Mouse (Mus musculus) limb, embryonic 11.5 days (tissue): ENCODE measurements around the gene Ccdc91. TPM values are rescaled to one million over a fixed set of nuclear protein-coding genes. Genes with fewer than 3 reads are reported as not detected.

Experiments used
- ATAC-seq: fragments of 200-750 bp; cut with Nextera tagmentation; 2 replicates; pipeline ENCODE4 v1.8.0; 2017; ENCODE audit warnings: low read depth; ENCODE audit not compliant: insufficient number of reproducible peaks, low FRiP score, low TSS enrichment
- DNase-seq: peaks from one replicate; pipeline ENCODE4 v3.0.0-alpha.2; 2015; ENCODE audit warnings: low spot score
- H3K27ac ChIP-seq: fragments of 300-500 bp; sonication (generic); replicated peaks from 2 replicates; pipeline ENCODE4 v1.5.1; 2014; ENCODE audit warnings: low read depth, mild to moderate bottlenecking, low read length
- H3K27me3 ChIP-seq: fragments of 300-500 bp; sonication (generic); 2 replicates; pipeline ENCODE4 v1.6.1; 2014; ENCODE audit warnings: mild to moderate bottlenecking, low read length, mixed read lengths; ENCODE audit not compliant: control insufficient read depth, insufficient read depth
- H3K36me3 ChIP-seq: fragments of 300-500 bp; sonication (generic); 2 replicates; pipeline ENCODE4 v1.6.1; 2014; ENCODE audit warnings: mild to moderate bottlenecking, low read length, moderate library complexity, mixed read lengths; ENCODE audit not compliant: control insufficient read depth, insufficient read depth
- H3K4me1 ChIP-seq: fragments of 300-500 bp; sonication (generic); 2 replicates; pipeline ENCODE4 v1.6.1; 2014; ENCODE audit warnings: low read length, mixed read lengths; ENCODE audit not compliant: control insufficient read depth, insufficient read depth
- H3K4me2 ChIP-seq: fragments of 300-500 bp; sonication (generic); 2 replicates; pipeline ENCODE4 v1.6.1; 2014; ENCODE audit warnings: low read depth, mild to moderate bottlenecking, moderate library complexity; ENCODE audit not compliant: severe bottlenecking
- H3K4me3 ChIP-seq: fragments of 300-500 bp; sonication (generic); 2 replicates; pipeline ENCODE4 v1.5.1; 2014; ENCODE audit warnings: low read depth, low read length
- H3K9ac ChIP-seq: fragments of 300-500 bp; sonication (generic); 2 replicates; pipeline ENCODE4 v1.6.1; 2014; ENCODE audit warnings: mild to moderate bottlenecking, low read length
- H3K9me3 ChIP-seq: fragments of 300-500 bp; sonication (generic); 2 replicates; pipeline ENCODE4 v1.6.1; 2016; ENCODE audit warnings: low read length; ENCODE audit not compliant: control insufficient read depth
- WGBS: fragments of 180-500 bp; shearing (Covaris S2); extraction: QIAGEN DNeasy Blood & Tissue Kit; methylation state at CpG from one replicate; pipeline ENCODE4 v1.1.7; 2014; 5-methylcytosine and 5-hydroxymethylcytosine counted together
- polyA plus RNA-seq: library from polyadenylated mRNA; unstranded; fragments of >200 nt; fragmentation: Nextera tagmentation; extraction: Ambion mirVana; gene quantifications from 2 replicates; pipeline ENCODE4 v1.2.1, GENCODE M21; 2014

Gene Ccdc91
- polyA plus RNA-seq, 1 experiment from 2014 or later: 26.9 TPM

DNA sequence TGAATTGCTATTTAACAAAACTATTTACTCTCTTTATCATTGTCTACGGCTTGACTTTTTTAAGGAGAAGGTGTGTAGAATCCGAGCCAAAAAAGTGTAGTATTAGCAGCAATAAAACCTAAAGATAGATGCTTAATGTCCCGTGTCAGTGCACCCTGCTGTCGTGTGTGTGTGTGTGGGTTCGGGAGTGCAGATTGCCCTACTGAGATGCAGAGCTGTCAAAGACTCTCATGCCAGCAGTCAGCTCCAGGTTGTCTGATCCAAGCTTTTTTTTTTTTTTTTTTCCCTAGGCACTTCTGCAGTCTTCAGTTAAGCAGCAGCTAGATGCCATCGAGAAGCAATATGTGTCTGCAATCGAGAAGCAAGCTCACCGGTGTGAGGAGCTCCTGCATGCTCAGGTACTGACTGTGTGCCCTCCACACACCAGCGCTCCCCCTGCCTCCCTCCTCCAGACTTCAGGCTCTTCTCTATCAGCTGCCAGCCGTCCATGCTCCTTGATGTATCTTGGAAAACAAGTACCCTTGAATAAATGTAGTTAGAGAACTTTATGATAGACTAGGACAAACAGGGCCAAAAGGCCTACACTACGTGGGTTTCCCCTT lies 99.7 kb downstream of the Ccdc91 start:
- DNase-seq (no peak), ATAC-seq (no peak)
- no peak overlapping the region for H3K4me2 ChIP-seq
- H3K4me1 ChIP-seq: no peaks in the 10 kb centered on the region
- no peak overlapping the region for H3K27ac ChIP-seq
- H3K9me3 ChIP-seq: no peaks in the 10 kb centered on the region
- H3K36me3 ChIP-seq: no peaks in the 10 kb centered on the region
- H3K27me3 ChIP-seq: no peaks in the 10 kb centered on the region
- no peak overlapping the region for H3K9ac ChIP-seq
- no peak overlapping the region for H3K4me3 ChIP-seq
- 59% methylated on average over 11 of the region's 11 CpGs for WGBS

DNA sequence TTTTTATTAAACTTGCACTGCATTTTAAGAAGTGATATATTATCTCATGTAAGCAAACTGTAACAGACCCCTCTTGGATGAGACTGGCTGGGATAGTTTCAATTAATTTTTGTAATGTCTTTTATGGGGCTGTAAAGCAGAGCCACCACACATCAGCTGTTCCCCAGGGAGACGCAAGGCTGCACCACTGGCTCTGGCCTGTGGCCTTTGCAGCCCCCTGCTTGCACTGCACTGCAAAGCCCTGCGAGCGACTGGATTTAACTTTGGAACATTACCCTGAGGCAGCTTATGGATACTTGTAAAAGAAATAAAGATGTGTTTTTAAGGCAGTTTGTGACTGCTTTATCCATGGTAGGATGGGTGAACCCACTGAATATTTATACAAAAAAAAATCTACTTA lies 112.0 kb downstream of the Ccdc91 start:
- Histone ChIP-seq H3K9ac (no peak overlapping the region), H3K27ac (no peak overlapping the region), H3K36me3 (no peaks in the 10 kb centered on the region), H3K4me3 (no peak overlapping the region), H3K9me3 (no peaks in the 10 kb centered on the region), H3K4me1 (0 out of 2 replicates have a peak, but pooled peaks cover 2% of the 10 kb centered on the region), H3K27me3 (no peaks in the 10 kb centered on the region), H3K4me2 (no peak overlapping the region)
- DNase-seq: no peak
- 0 out of 2 replicates have a peak, but pooled peaks have one; percentile 55 for ATAC-seq
- WGBS: 34% methylated on average over 3 of the region's 3 CpGs

DNA sequence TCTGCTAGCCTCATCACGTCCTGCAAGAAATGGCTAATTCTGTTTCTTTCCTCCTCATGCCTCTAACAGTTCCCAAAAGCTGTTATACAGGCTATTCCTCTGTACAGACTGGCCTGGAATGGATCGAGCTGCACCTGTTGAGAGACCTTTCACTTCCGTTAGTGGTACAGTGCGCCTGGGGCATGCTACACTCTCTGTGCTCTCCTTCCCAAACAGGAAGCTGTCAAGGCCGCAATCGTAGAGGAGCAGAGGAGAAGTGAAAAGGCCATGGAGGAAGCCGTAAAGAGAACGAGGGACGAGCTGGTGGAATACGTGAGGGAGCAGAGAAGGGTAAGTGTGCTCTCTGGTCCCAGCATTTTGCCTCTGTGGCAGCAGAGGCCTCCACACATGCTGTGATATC lies 131.0 kb downstream of the Ccdc91 start:
- H3K4me1 ChIP-seq: no peaks in the 10 kb centered on the region
- H3K36me3 ChIP-seq: no peaks in the 10 kb centered on the region
- H3K27me3 ChIP-seq: no peaks in the 10 kb centered on the region
- no peak overlapping the region for H3K27ac ChIP-seq
- 68% methylated on average over 10 of the region's 10 CpGs for WGBS
- no peak overlapping the region for H3K4me2 ChIP-seq
- no peaks in the 10 kb centered on the region for H3K9me3 ChIP-seq
- ATAC-seq (no peak), DNase-seq (no peak)
- no peak overlapping the region for H3K4me3 ChIP-seq
- H3K9ac ChIP-seq: no peak overlapping the region

DNA sequence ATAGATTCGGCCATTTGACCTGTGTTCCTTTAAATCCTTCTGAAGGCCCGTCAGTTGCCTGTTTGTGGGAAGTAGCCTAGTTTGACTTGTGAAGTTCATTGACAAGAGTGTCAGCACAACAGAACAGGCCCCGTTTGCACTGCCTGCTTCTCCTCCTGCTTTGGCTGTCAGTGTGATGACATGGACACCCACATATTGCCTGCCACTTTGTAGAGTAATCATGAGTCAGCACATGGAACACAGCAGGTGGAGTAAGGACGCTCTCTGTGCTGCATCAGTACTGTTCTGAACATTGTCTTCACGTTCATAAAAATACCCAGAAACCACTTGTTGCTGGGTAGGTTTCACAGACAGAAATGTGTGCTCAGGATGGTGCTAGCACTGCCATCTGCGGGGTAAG lies 132.0 kb downstream of the Ccdc91 start:
- H3K36me3 ChIP-seq: no peaks in the 10 kb centered on the region
- no peaks in the 10 kb centered on the region for H3K4me1 ChIP-seq
- no peak overlapping the region for H3K4me2 ChIP-seq
- no peak overlapping the region for H3K4me3 ChIP-seq
- 70% methylated on average over 6 of the region's 6 CpGs for WGBS
- H3K9me3 ChIP-seq: no peaks in the 10 kb centered on the region
- ATAC-seq (no peak), DNase-seq (no peak)
- no peak overlapping the region for H3K27ac ChIP-seq
- H3K27me3 ChIP-seq: no peaks in the 10 kb centered on the region
- H3K9ac ChIP-seq: no peak overlapping the region

DNA sequence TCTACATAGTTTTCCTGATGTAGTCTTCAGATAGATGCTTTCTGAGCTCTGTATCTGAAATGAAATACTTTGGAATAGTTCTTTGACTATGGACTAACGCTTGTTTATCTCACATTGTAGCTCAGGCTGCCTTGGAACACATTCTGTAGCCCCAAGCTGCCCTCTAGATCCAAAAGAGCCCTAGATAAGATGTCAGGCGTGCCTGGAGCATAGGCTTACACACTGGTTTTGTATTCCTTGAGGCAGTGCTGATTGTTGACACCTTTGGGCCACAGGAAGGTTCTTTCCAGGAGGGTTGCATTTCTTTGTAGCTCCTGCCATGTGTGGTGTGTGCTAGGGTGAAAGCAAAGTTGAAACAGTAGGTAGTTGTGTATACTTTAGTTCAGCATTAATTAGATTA lies 139.7 kb downstream of the Ccdc91 start:
- Histone ChIP-seq H3K36me3 (no peaks in the 10 kb centered on the region), H3K9ac (no peak overlapping the region), H3K4me2 (no peak overlapping the region), H3K4me1 (no peaks in the 10 kb centered on the region), H3K27me3 (no peaks in the 10 kb centered on the region), H3K9me3 (no peaks in the 10 kb centered on the region), H3K27ac (no peak overlapping the region), H3K4me3 (no peak overlapping the region)
- ATAC-seq (no peak), DNase-seq (no peak)
- 73% methylated on average over 2 of the region's 2 CpGs for WGBS

- Histone ChIP-seq H3K36me3 (no peaks in the 10 kb centered on the region), H3K27me3 (no peaks in the 10 kb centered on the region), H3K4me1 (no peaks in the 10 kb centered on the region), H3K27ac (no peak overlapping the region), H3K9ac (no peak overlapping the region), H3K9me3 (no peaks in the 10 kb centered on the region), H3K4me2 (no peak overlapping the region), H3K4me3 (no peak overlapping the region)
- WGBS: 96% methylated on average over 3 of the region's 3 CpGs
- no peak for ATAC-seq
- no peak for DNase-seq
Observed at GRCm38 (mm10) chr6:147623142-147623541, 147.5 kb downstream of the Ccdc91 start.

DNA sequence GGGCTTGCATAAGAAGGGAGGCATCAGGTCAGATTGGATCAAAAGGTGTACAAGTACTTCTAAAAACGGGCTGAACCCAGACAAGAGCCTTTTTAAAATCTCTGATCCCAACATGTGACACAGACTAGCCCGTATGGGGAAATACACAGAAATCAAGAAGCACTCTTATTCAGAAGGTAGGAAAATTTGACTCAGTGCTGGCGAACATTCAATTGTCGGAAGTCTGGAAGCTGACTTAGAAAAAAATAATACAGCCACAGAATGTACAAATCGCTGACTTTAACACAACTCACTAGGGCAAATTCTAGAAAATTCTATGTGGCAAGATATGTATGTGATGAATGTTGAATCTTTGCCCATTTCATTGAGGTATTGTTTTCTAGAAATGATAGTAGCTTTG lies 160.8 kb downstream of the Ccdc91 start:
- Histone ChIP-seq H3K4me1 (no peaks in the 10 kb centered on the region), H3K36me3 (no peaks in the 10 kb centered on the region), H3K9me3 (no peaks in the 10 kb centered on the region), H3K4me3 (no peak overlapping the region), H3K27me3 (no peaks in the 10 kb centered on the region), H3K9ac (no peak overlapping the region), H3K4me2 (no peak overlapping the region), H3K27ac (no peak overlapping the region)
- ATAC-seq: no peak
- WGBS: 86% methylated on average over 5 of the region's 5 CpGs
- DNase-seq: no peak

DNA sequence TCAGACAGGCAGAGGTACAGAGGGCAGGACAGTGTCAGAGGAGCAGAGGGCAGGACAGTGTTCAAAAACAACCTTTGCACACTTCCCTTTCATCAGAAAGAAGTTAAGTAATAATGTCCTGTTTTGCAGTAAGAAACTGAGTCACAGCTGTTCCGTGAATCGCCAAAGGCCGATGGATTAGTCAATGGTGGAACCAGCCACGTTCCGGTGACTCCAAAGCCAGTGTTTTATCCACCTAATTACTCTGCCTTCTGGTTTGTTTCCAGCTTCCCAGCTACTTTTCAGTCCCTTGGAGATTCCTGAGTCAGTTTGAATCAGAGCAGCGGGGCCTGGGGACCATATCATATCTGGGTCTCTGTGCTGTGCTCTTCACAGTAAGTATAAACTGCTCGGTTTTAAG lies 168.2 kb downstream of the Ccdc91 start:
- WGBS: 87% methylated on average over 7 of the region's 7 CpGs
- ATAC-seq (no peak), DNase-seq (no peak)
- no peak overlapping the region for H3K9ac ChIP-seq
- H3K9me3 ChIP-seq: no peaks in the 10 kb centered on the region
- no peak overlapping the region for H3K4me2 ChIP-seq
- H3K27me3 ChIP-seq: no peaks in the 10 kb centered on the region
- H3K4me3 ChIP-seq: no peak overlapping the region
- H3K27ac ChIP-seq: no peak overlapping the region
- H3K4me1 ChIP-seq: no peaks in the 10 kb centered on the region
- H3K36me3 ChIP-seq: no peaks in the 10 kb centered on the region

- no peak overlapping the region for H3K9ac ChIP-seq
- H3K4me3 ChIP-seq: no peak overlapping the region
- no peak overlapping the region for H3K27ac ChIP-seq
- H3K4me2 ChIP-seq: no peak overlapping the region
- no peaks in the 10 kb centered on the region for H3K27me3 ChIP-seq
- H3K36me3 ChIP-seq: no peaks in the 10 kb centered on the region
- no peaks in the 10 kb centered on the region for H3K9me3 ChIP-seq
- no peaks in the 10 kb centered on the region for H3K4me1 ChIP-seq
- DNase-seq: no peak
- no peak for ATAC-seq
Observed at GRCm38 (mm10) chr6:147644391-147644790, 168.8 kb downstream of the Ccdc91 start.
